Mouse (Mus musculus) liver, adult 2 months (tissue): Measurements from ENCODE around the gene Smurf2. TPM values are rescaled to one million over a fixed set of nuclear protein-coding genes. Genes with fewer than 3 reads are reported as not detected.

Source experiments
- DNase-seq: peaks from one replicate; pipeline ENCODE4 v3.0.0-alpha.2; 2011; ENCODE audit warnings: low read depth, low spot score; ENCODE audit errors: extremely low read depth
- H3K27ac ChIP-seq: fragments of 200-500 bp; replicated peaks from 2 replicates; pipeline ENCODE4 v1.5.1; 2012; ENCODE audit warnings: low read depth, mild to moderate bottlenecking, control low read depth, inconsistent platforms, low read length; ENCODE audit not compliant: insufficient read depth
- H3K27me3 ChIP-seq: fragments of 200-500 bp; 2 replicates; pipeline ENCODE4 v1.6.1; 2012; ENCODE audit warnings: mild to moderate bottlenecking, moderate library complexity, low read length, inconsistent platforms; ENCODE audit not compliant: control insufficient read depth, insufficient read depth
- H3K36me3 ChIP-seq: fragments of 200-500 bp; 2 replicates; pipeline ENCODE4 v1.6.1; 2012; ENCODE audit warnings: low read length, inconsistent platforms; ENCODE audit not compliant: control insufficient read depth, insufficient read depth
- H3K4me1 ChIP-seq: fragments of 200-500 bp; 2 replicates; pipeline ENCODE4 v1.6.1; 2011; ENCODE audit warnings: low read length; ENCODE audit not compliant: control insufficient read depth, insufficient read depth
- H3K4me3 ChIP-seq: fragments of 200-500 bp; 2 replicates; pipeline ENCODE4 v1.5.1; 2011; ENCODE audit warnings: low read depth, mild to moderate bottlenecking, control low read depth, low read length, moderate library complexity; ENCODE audit not compliant: insufficient read depth
- H3K79me2 ChIP-seq: fragments of 200-500 bp; 2 replicates; pipeline ENCODE4 v1.6.1; 2012; ENCODE audit warnings: inconsistent platforms, mild to moderate bottlenecking, low read length, moderate library complexity; ENCODE audit not compliant: control insufficient read depth, insufficient read depth
- H3K9ac ChIP-seq: fragments of 200-500 bp; 2 replicates; pipeline ENCODE4 v1.6.1; 2012; ENCODE audit warnings: low read depth, mild to moderate bottlenecking, control low read depth, inconsistent platforms, low read length
- CTCF ChIP-seq: fragments of 200-500 bp; IDR thresholded peaks from 2 replicates; pipeline ENCODE4 v1.5.1; 2011; ENCODE audit warnings: low read depth, low read length, control low read depth
- POLR2A ChIP-seq: fragments of 200-500 bp; IDR thresholded peaks from 2 replicates; pipeline ENCODE4 v1.6.1; 2011; ENCODE audit warnings: low read length, control low read depth; ENCODE audit not compliant: insufficient read depth; ENCODE audit errors: extremely low read depth
- WGBS: fragments of 180-500 bp; shearing (Covaris S2); methylation state at CpG from one replicate; pipeline ENCODE4 v1.1.7; 2018; 5-methylcytosine and 5-hydroxymethylcytosine counted together
- polyA plus RNA-seq: library from polyadenylated mRNA; depleted of rRNA; stranded (reverse); fragments of >200 nt; gene quantifications from 2 replicates; pipeline ENCODE4 v1.2.3, GENCODE M21; 2012
- total RNA-seq: library from RNA; depleted of rRNA; stranded (reverse); fragments of >200 nt; gene quantifications from 2 replicates; pipeline ENCODE4 v1.2.3, GENCODE M21; 2014

Gene Smurf2
- total and polyA plus RNA-seq, 2 experiments: 7.2 to 29.9 TPM

GRCm38 (mm10) chr11:106905707-106906106 lies 14.8 kb downstream of the Smurf2 start:
- no peak overlapping the region for H3K27ac ChIP-seq
- H3K4me3 ChIP-seq: no peak overlapping the region
- TF ChIP-seq POLR2A: no peak
- no peak for TF ChIP-seq CTCF
- no peak for DNase-seq
- H3K79me2 ChIP-seq: peaks cover 41% of the 10 kb centered on the region
- no peaks in the 10 kb centered on the region for H3K27me3 ChIP-seq
- 89% methylated on average over 4 of the region's 4 CpGs for WGBS
- H3K4me1 ChIP-seq: peaks cover 29% of the 10 kb centered on the region
- no peaks in the 10 kb centered on the region; the same call in 1 of the 2 replicates for H3K36me3 ChIP-seq
- no peak overlapping the region for H3K9ac ChIP-seq

GRCm38 (mm10) chr11:106899804-106900203 lies 20.7 kb downstream of the Smurf2 start:
- Histone ChIP-seq H3K79me2 (peaks cover 30% of the 10 kb centered on the region; the same call in 1 of the 2 replicates), H3K27ac (no peak overlapping the region), H3K4me1 (peaks cover 33% of the 10 kb centered on the region), H3K27me3 (no peaks in the 10 kb centered on the region), H3K36me3 (peaks cover 2% of the 10 kb centered on the region; the same call in 1 of the 2 replicates), H3K9ac (no peak overlapping the region), H3K4me3 (no peak overlapping the region)
- 33% methylated on average over 1 of the region's 1 CpGs for WGBS
- TF ChIP-seq POLR2A (no peak), CTCF (no peak)
- DNase-seq: peak; percentile 82

- H3K27ac ChIP-seq: no peak overlapping the region
- 50% methylated on average over 2 of the region's 2 CpGs for WGBS
- H3K9ac ChIP-seq: no peak overlapping the region
- H3K4me1 ChIP-seq: peaks cover 22% of the 10 kb centered on the region
- no peak overlapping the region for H3K4me3 ChIP-seq
- no peak for DNase-seq
- TF ChIP-seq POLR2A (no peak), CTCF (no peak)
- H3K79me2 ChIP-seq: peaks cover 23% of the 10 kb centered on the region; the same call in 1 of the 2 replicates
- no peaks in the 10 kb centered on the region for H3K27me3 ChIP-seq
- H3K36me3 ChIP-seq: peaks cover 2% of the 10 kb centered on the region; the same call in 1 of the 2 replicates
These were observed 23.9 kb downstream of the Smurf2 start for GRCm38 (mm10) chr11:106896561-106897168.

GRCm38 (mm10) chr11:106883656-106884055 lies 36.9 kb downstream of the Smurf2 start:
- DNase-seq: no peak
- TF ChIP-seq CTCF (no peak), POLR2A (no peak)
- no peak overlapping the region for H3K9ac ChIP-seq

GRCm38 (mm10) chr11:106872650-106873049 lies 47.9 kb downstream of the Smurf2 start:
- no peak for DNase-seq
- Histone ChIP-seq H3K9ac (no peak overlapping the region), H3K36me3 (peaks cover 22% of the 10 kb centered on the region), H3K27ac (no peak overlapping the region), H3K79me2 (peaks cover 12% of the 10 kb centered on the region; the same call in 1 of the 2 replicates), H3K4me3 (no peak overlapping the region), H3K27me3 (no peaks in the 10 kb centered on the region), H3K4me1 (peaks cover 5% of the 10 kb centered on the region)
- WGBS: 81% methylated on average over 6 of the region's 6 CpGs
- TF ChIP-seq CTCF: no peak
- no peak for TF ChIP-seq POLR2A

More at GRCm38 (mm10) chr11:106883656-106884055, 36.9 kb downstream of the Smurf2 start:
- Histone ChIP-seq H3K79me2 (peaks cover 31% of the 10 kb centered on the region; the same call in 1 of the 2 replicates), H3K27ac (no peak overlapping the region), H3K4me1 (peaks cover 8% of the 10 kb centered on the region), H3K27me3 (no peaks in the 10 kb centered on the region), H3K36me3 (no peaks in the 10 kb centered on the region), H3K4me3 (no peak overlapping the region)
- 78% methylated on average over 1 of the region's 1 CpGs for WGBS

- Histone ChIP-seq H3K27me3 (no peaks in the 10 kb centered on the region), H3K4me1 (no peaks in the 10 kb centered on the region), H3K4me3 (no peak overlapping the region), H3K79me2 (peaks cover 6% of the 10 kb centered on the region; the same call in 1 of the 2 replicates), H3K9ac (no peak overlapping the region), H3K27ac (no peak overlapping the region), H3K36me3 (peaks cover 51% of the 10 kb centered on the region)
- DNase-seq: peak; percentile 28
- WGBS: 62% methylated on average over 2 of the region's 2 CpGs
- TF ChIP-seq CTCF (no peak), POLR2A (no peak)
These were observed 69.1 kb downstream of the Smurf2 start for GRCm38 (mm10) chr11:106851438-106851837.
